Mouse (Mus musculus) cerebellum, postnatal 14 days (tissue): ENCODE measurements around the gene Otulin.

ENCODE experiments used
- DNase-seq, 2 experiments: peaks; one replicate each; pipeline ENCODE4 v3.0.0; 2021; ENCODE audit warnings: mixed read lengths in 2 of 2

The Otulin gene

GRCm38 (mm10) chr15:27656626-27657025 lies 26.1 kb upstream of the Otulin start:
- DNase-seq, result no peak

DNA sequence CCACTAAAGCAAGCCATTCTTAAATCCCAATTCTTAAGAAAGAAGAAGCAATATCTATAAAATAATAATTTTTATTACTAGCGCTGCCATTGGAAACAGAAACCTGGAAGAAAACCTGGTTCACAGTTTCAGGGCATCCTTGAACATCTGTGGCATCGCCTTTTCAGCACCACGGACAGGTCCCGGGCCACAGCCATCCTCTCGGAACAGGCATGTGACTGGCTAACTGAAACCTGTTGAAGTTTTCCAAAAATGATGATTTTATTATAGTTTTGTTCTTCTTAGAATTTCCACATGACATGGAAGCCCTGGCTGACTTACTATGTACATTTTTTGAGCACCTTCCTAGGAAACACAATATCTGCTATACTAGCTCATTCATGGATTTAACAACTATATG lies 24.5 kb upstream of the Otulin start:
- DNase-seq, result no peak

DNA sequence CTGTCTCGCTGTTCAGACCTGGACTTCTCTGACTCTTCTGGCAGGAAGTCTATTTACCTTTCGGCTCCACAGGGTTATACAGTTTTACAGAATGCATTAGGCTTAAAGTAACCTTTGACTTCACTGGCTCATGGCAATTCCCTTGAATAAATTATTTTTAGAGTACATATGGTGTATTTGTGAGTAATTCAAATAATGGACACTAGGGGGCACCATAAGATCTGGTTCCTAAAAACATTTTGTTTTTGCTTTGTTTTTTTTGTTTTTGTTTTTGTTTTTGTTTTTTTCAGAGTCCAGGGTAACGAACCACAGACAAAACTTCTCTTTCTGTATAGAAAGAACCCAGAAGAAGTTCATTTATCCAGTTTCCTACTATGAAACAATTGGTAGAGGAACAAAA lies 17.2 kb upstream of the Otulin start:
- no peak for DNase-seq

DNA sequence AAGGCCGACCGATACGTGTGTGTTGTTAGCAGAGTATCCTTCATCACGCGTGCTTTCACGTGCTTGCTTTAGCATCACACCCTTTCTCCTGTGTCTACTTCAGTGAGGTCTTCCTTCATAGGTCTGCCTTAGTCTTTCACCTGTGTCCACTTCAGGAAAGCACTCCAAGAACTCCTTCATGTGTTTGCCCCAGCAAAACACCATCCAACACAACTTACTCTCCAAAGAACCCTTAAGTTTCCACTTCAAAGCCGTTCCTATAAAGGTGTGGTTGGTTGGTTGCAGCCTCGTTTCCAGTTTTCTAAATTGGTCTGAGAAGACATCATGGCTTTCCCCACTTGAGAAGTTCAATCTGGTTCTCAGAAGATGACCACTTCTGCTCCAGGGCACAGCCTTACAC lies 16.2 kb upstream of the Otulin start:
- no peak for DNase-seq

DNA sequence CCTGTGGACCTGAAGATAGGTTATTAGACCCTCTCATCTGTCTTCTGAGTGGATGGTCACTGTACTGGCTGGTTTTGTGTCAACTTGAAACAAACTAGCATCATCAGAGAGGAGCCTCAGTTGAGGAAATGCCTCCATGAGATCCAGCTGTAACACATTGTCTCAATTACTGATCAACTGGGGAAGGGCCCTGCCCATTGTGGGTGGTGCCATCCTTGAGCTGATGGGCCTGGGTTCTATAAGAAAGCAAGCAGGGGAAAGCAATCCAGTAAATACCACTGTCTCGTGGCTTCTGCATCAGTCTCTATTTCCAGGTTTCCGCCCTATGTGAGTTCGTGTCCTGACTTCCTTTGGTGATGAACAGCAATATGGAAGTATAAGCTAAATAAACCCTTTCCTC lies 14.8 kb upstream of the Otulin start:
- no peak for DNase-seq

DNA sequence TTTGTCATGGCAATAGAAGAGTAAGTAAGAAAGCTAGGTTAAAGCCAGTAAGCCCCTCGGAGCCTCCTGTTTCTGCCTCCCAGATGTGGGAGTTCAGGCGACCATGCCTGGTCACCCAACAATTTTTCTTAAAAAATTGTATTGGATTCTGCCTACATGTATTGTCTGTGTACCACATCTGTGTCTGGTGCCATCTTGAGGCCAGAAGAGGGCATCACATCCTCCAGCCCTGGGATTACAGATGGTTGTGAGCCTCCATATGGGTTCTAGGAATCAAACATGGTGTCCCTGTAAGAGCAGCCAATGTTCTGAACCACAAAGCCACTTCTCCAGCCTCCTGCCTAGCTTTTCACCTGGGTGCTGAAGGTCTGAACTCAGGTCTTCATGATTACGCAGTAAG lies 12.4 kb upstream of the Otulin start:
- peak; percentile 43 to 45 for DNase-seq

DNA sequence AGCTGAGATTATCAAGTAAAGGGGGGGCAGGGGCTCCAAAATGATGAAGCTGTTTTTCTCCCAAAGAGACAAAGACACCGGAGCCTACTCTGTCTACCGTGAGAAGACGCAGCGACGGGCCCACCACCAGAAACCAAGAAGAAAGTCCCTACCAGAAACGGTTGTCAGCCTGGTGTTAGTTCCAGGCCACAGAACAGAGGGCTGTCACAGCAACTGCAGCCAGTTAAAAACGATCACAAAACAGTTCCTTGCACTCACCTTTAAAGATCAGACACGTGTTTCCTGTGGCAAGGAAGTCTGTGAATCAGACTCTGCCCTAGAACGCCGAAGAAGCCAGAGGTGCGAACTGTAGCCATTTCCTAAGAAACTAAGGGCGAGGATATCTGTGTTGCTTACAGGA lies 10.7 kb upstream of the Otulin start:
- DNase-seq, result no peak

- DNase-seq, result no peak
Observed at GRCm38 (mm10) chr15:27633941-27634900, 3.7 kb upstream of the Otulin start.

- DNase-seq, result peak in 1 of 2 experiments; percentile 53
Observed at GRCm38 (mm10) chr15:27629800-27630600, 493 bp downstream of the Otulin start.

GRCm38 (mm10) chr15:27629046-27629445 lies 1.4 kb downstream of the Otulin start:
- DNase-seq, result no peak

DNA sequence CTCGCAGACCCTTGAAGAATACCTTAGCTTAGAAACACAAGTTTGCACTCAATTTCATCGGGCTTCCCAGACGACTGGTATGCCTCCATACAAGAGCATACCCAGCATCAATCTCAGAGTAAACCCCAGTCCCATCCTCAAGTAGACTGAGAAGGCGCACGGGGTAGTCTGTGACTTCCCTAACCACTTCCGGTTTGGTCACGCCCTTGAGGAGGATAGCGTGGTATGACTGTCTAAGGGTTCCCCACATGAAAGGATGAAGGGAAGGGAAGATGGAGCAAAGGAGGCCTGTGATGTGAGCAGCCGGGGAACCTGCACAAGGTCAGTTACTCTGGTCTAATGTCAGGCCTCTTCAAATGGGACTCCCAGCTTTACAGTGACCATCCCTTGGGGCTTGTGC lies 2.7 kb downstream of the Otulin start:
- no peak for DNase-seq

GRCm38 (mm10) chr15:27626314-27626713 lies 4.2 kb downstream of the Otulin start:
- DNase-seq, result no peak

GRCm38 (mm10) chr15:27625890-27626255 lies 4.6 kb downstream of the Otulin start:
- no peak for DNase-seq

GRCm38 (mm10) chr15:27625014-27625889 lies 5.2 kb downstream of the Otulin start:
- DNase-seq, result peak in 1 of 2 experiments; percentile 42

DNA sequence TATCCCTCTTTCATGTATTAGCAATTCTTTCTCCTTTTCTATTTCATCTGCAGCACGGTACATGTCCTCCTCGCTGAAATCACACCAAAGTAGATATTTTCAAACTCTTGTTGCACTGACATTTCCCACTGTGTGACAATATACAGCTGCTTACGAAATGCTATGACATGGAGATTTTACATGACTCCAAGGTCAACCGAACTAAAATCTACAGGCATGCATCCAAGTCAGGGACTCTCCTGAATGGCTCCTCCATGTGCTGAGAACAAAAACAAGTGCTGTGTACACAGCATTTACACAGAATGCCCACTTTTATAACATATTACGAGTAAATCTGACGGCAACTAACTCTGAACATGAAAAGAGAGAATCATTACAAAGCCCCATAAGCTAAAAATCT lies 7.2 kb downstream of the Otulin start:
- DNase-seq, result no peak

DNA sequence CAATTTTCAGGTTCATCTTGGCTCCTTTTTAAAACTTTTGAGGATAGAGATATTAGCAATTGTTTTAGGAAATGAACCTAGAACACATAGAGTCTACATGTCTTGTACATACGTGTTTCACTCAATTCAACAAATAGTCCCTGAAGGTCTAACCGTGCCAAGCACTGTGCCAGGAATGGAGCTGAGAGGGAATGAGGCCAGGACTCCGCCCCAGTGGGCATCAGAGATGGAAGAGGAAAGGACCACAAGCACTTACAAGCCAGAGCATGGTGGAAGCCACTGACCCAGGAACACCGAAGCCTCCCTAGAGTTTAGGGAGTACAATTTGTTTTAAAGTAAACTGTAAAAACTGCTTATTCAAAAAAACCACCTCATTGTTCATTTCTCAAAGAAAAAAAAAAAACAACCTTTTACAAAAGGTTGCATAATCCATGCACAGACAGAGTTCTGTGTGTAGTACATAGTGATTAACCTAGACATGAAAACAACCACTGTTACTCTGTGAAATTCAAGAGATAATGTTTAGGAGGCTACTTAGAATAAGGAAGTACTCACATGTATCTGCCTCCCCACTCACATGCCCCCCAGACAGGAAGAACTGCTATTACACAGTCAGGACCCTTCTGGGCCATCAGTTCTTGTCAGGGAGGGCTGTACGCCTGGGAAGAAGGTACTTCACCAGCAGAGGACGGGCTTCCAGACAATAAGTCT lies 9.9 kb downstream of the Otulin start:
- DNase-seq, result peak in 1 of 2 experiments; percentile 29

DNA sequence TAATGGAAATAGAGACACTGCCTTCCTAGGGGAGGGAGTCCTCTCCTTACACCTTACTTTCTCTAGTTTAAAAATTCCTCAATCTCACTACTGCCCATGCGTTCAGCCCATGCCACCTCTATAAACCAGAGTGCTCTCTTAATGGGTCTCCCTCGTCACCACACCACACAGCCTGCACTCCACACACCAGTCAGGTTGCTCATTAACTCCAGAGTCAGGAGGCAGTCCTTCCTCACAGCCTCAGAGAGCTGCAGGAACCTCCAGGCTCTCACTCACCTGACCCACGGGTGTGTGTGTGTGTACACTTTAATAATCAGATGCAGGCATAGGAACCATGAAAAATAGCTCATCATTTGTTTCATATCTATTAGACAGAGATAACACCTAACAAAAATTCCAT lies 10.8 kb downstream of the Otulin start:
- DNase-seq, result no peak

GRCm38 (mm10) chr15:27618778-27619533 lies 11.5 kb downstream of the Otulin start:
- DNase-seq, result no peak

GRCm38 (mm10) chr15:27617227-27617626 lies 13.3 kb downstream of the Otulin start:
- no peak for DNase-seq

DNA sequence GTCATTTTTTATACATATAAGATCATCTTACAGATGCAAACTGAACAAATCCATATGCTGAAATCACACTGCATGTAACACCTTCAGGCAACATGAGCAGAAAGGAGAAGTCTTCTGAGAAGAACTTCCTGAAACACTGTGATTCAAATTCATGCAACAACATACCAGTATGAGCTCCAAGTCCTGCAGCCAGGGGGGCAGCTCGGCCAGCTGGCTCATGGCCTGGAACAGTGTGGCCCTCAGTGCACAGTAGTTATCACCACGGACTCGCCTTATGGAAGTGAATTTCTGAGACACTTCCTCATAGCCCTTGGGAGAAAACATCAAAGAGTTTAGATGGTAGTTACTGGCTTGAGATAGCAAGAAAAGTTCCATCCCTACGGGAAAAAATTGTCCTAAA lies 14.3 kb downstream of the Otulin start:
- DNase-seq, result peak; percentile 50 to 74

DNA sequence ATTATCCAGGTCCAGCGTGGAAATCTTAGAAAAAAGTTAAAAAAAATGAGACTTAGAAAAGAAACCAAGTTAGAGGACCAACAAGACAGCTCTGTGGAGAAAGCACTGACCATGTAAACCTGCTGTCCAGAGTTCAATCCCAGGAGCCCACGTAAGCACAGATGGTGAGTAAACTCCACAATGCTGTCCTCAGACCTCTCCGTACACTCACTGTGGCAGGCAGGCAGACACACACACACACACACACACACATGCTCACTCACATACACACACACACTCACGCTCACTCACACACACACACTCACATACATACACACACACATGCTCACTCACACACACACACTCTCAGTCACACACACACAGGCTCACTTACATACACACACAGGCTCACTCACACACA lies 17.2 kb downstream of the Otulin start:
- DNase-seq, result no peak
